Mouse (Mus musculus) hindbrain, embryonic 10.5 days (tissue): ENCODE measurements around the gene Mrm3. TPM values are rescaled to one million over a fixed set of nuclear protein-coding genes. Genes with fewer than 3 reads are reported as not detected.

ENCODE experiments used
- DNase-seq: peaks from one replicate; pipeline ENCODE4 v3.0.0-alpha.2; 2017; ENCODE audit warnings: low spot score
- H3K27ac ChIP-seq: fragments of 300-500 bp; sonication (generic); 2 replicates; pipeline ENCODE4 v1.5.1; 2016; ENCODE audit warnings: mild to moderate bottlenecking, moderate library complexity
- H3K27me3 ChIP-seq: fragments of 300-500 bp; sonication (generic); 2 replicates; pipeline ENCODE4 v1.6.1; 2016; ENCODE audit warnings: mild to moderate bottlenecking; ENCODE audit not compliant: poor library complexity, insufficient read depth, severe bottlenecking
- H3K36me3 ChIP-seq: fragments of 300-500 bp; sonication (generic); 2 replicates; pipeline ENCODE4 v1.6.1; 2016; ENCODE audit warnings: mild to moderate bottlenecking, moderate library complexity
- H3K4me1 ChIP-seq: fragments of 300-500 bp; sonication (generic); replicated peaks from 2 replicates; pipeline ENCODE4 v1.6.1; 2016; ENCODE audit warnings: mild to moderate bottlenecking
- H3K4me3 ChIP-seq: fragments of 300-500 bp; sonication (generic); 2 replicates; pipeline ENCODE4 v1.5.1; 2016; ENCODE audit warnings: mild to moderate bottlenecking, moderate library complexity
- H3K9me3 ChIP-seq: fragments of 300-500 bp; sonication (generic); 2 replicates; pipeline ENCODE4 v1.6.1; 2016; ENCODE audit warnings: mild to moderate bottlenecking, moderate library complexity
- WGBS: fragments of 180-500 bp; shearing (Covaris S2); methylation state at CpG from one replicate; pipeline ENCODE4 v1.1.7; 2016; 5-methylcytosine and 5-hydroxymethylcytosine counted together
- polyA plus RNA-seq: library from polyadenylated mRNA; unstranded; fragments of >200 nt; fragmentation: Nextera tagmentation; extraction: Ambion mirVana; gene quantifications from 2 replicates; pipeline ENCODE4 v1.2.1, GENCODE M21; 2016

Gene Mrm3
- polyA plus RNA-seq, 1 experiment from 2014 or later: 21.5 TPM

GRCm38 (mm10) chr11:76217390-76217800, 26.1 kb upstream of the Mrm3 start, which contains the start of the genes Dbil5 and Gemin4:
Gene Dbil5, plus strand, starts transcription at chr11:76217608.
Gene Gemin4, minus strand, starts transcription at chr11:76217664.
- WGBS: under 1% methylated on average over 35 of the region's 35 CpGs
- H3K27me3 ChIP-seq: no peaks in the 10 kb centered on the region
- peak within 1 kb of the TSS; percentile 77 for H3K4me3 ChIP-seq
- H3K9me3 ChIP-seq: no peaks in the 10 kb centered on the region
- H3K4me1 ChIP-seq: peaks cover 37% of the 10 kb centered on the region
- peaks cover 62% of the 10 kb centered on the region for H3K36me3 ChIP-seq
- peak; percentile 98 for DNase-seq
- peak within 1 kb of the TSS; percentile 99 for H3K27ac ChIP-seq

- WGBS: 97% methylated on average over 5 of the region's 5 CpGs
- H3K9me3 ChIP-seq: no peaks in the 10 kb centered on the region
- no peaks in the 10 kb centered on the region for H3K4me1 ChIP-seq
- no peaks in the 10 kb centered on the region for H3K27me3 ChIP-seq
- no peak overlapping the region for H3K27ac ChIP-seq
- peaks cover 71% of the 10 kb centered on the region for H3K36me3 ChIP-seq
- no peak overlapping the region for H3K4me3 ChIP-seq
- DNase-seq: no peak
Measured at GRCm38 (mm10) chr11:76224631-76225030, 18.9 kb upstream of the Mrm3 start.

GRCm38 (mm10) chr11:76225051-76225450, 18.5 kb upstream of the Mrm3 start:
- peaks cover 67% of the 10 kb centered on the region for H3K36me3 ChIP-seq
- H3K4me3 ChIP-seq: no peak overlapping the region

GRCm38 (mm10) chr11:76236136-76236535, 7.4 kb upstream of the Mrm3 start:
- Histone ChIP-seq H3K9me3 (no peaks in the 10 kb centered on the region), H3K4me3 (no peak overlapping the region), H3K36me3 (peaks cover 93% of the 10 kb centered on the region), H3K27ac (no peak overlapping the region), H3K4me1 (no peaks in the 10 kb centered on the region), H3K27me3 (no peaks in the 10 kb centered on the region)
- DNase-seq: no peak
- 88% methylated on average over 3 of the region's 3 CpGs for WGBS

More at GRCm38 (mm10) chr11:76225051-76225450, 18.5 kb upstream of the Mrm3 start:
- no peak for DNase-seq
- H3K4me1 ChIP-seq: no peaks in the 10 kb centered on the region
- no peaks in the 10 kb centered on the region for H3K27me3 ChIP-seq
- no peaks in the 10 kb centered on the region for H3K9me3 ChIP-seq
- no peak overlapping the region for H3K27ac ChIP-seq

- Histone ChIP-seq H3K27me3 (no peaks in the 10 kb centered on the region), H3K9me3 (no peaks in the 10 kb centered on the region), H3K36me3 (peaks cover 60% of the 10 kb centered on the region), H3K27ac (no peak overlapping the region), H3K4me3 (no peak overlapping the region), H3K4me1 (peaks cover 19% of the 10 kb centered on the region)
- 94% methylated on average over 2 of the region's 2 CpGs for WGBS
- DNase-seq: no peak
Measured at GRCm38 (mm10) chr11:76239750-76240149, 3.8 kb upstream of the Mrm3 start.

GRCm38 (mm10) chr11:76243811-76244546, 464 bp downstream of the Mrm3 start:
- Histone ChIP-seq H3K27me3 (no peaks in the 10 kb centered on the region), H3K9me3 (no peaks in the 10 kb centered on the region), H3K36me3 (peaks cover 41% of the 10 kb centered on the region), H3K4me1 (peaks cover 26% of the 10 kb centered on the region), H3K4me3 (peak overlapping the region; percentile 94), H3K27ac (peak overlapping the region; percentile 89)
- 4% methylated on average over 34 of the region's 34 CpGs for WGBS
- no peak for DNase-seq

GRCm38 (mm10) chr11:76246439-76246838, 2.9 kb downstream of the Mrm3 start:
- Histone ChIP-seq H3K27ac (no peak overlapping the region), H3K4me1 (peaks cover 26% of the 10 kb centered on the region), H3K4me3 (no peak overlapping the region), H3K36me3 (peaks cover 44% of the 10 kb centered on the region), H3K27me3 (no peaks in the 10 kb centered on the region), H3K9me3 (no peaks in the 10 kb centered on the region)
- DNase-seq: no peak

GRCm38 (mm10) chr11:76247239-76247638, 3.7 kb downstream of the Mrm3 start:
- no peaks in the 10 kb centered on the region for H3K27me3 ChIP-seq
- H3K4me3 ChIP-seq: no peak overlapping the region
- 51% methylated on average over 2 of the region's 2 CpGs for WGBS
- H3K4me1 ChIP-seq: peaks cover 25% of the 10 kb centered on the region
- H3K9me3 ChIP-seq: no peaks in the 10 kb centered on the region
- DNase-seq: no peak
- H3K27ac ChIP-seq: no peak overlapping the region
- H3K36me3 ChIP-seq: peaks cover 44% of the 10 kb centered on the region

GRCm38 (mm10) chr11:76252036-76252435, 8.5 kb downstream of the Mrm3 start:
- peaks cover 26% of the 10 kb centered on the region for H3K4me1 ChIP-seq
- no peak for DNase-seq
- H3K27me3 ChIP-seq: no peaks in the 10 kb centered on the region
- WGBS: 63% methylated on average over 3 of the region's 3 CpGs
- H3K27ac ChIP-seq: no peak overlapping the region
- H3K36me3 ChIP-seq: peaks cover 43% of the 10 kb centered on the region
- no peak overlapping the region for H3K4me3 ChIP-seq
- no peaks in the 10 kb centered on the region for H3K9me3 ChIP-seq

GRCm38 (mm10) chr11:76253145-76253917, 9.8 kb downstream of the Mrm3 start:
- no peak overlapping the region for H3K4me3 ChIP-seq
- peaks cover 47% of the 10 kb centered on the region for H3K36me3 ChIP-seq
- no peak overlapping the region for H3K27ac ChIP-seq
- no peaks in the 10 kb centered on the region for H3K9me3 ChIP-seq
- peak; percentile 88 for DNase-seq
- peaks cover 34% of the 10 kb centered on the region for H3K4me1 ChIP-seq
- no peaks in the 10 kb centered on the region for H3K27me3 ChIP-seq
- WGBS: 51% methylated on average over 5 of the region's 5 CpGs

- 0 out of 2 replicates have a peak overlapping the region, but pooled peaks have one; percentile 17 for H3K27ac ChIP-seq
- 82% methylated on average over 4 of the region's 4 CpGs for WGBS
Measured at GRCm38 (mm10) chr11:76253918-76254264, 10.4 kb downstream of the Mrm3 start.

GRCm38 (mm10) chr11:76255431-76256001, 12.0 kb downstream of the Mrm3 start:
- Histone ChIP-seq H3K27me3 (no peaks in the 10 kb centered on the region), H3K9me3 (no peaks in the 10 kb centered on the region), H3K27ac (no peak overlapping the region), H3K36me3 (peaks cover 35% of the 10 kb centered on the region), H3K4me3 (no peak overlapping the region), H3K4me1 (peaks cover 55% of the 10 kb centered on the region)
- WGBS: 78% methylated on average over 4 of the region's 4 CpGs
- no peak for DNase-seq

More at GRCm38 (mm10) chr11:76253918-76254264, 10.4 kb downstream of the Mrm3 start:
- no peak for DNase-seq
- no peaks in the 10 kb centered on the region for H3K9me3 ChIP-seq
- H3K36me3 ChIP-seq: peaks cover 45% of the 10 kb centered on the region
- no peak overlapping the region for H3K4me3 ChIP-seq
- peaks cover 39% of the 10 kb centered on the region for H3K4me1 ChIP-seq
- no peaks in the 10 kb centered on the region for H3K27me3 ChIP-seq

GRCm38 (mm10) chr11:76256129-76256528, 12.6 kb downstream of the Mrm3 start:
- Histone ChIP-seq H3K27me3 (no peaks in the 10 kb centered on the region), H3K9me3 (no peaks in the 10 kb centered on the region), H3K4me3 (no peak overlapping the region), H3K36me3 (peaks cover 35% of the 10 kb centered on the region), H3K4me1 (peaks cover 61% of the 10 kb centered on the region), H3K27ac (peak overlapping the region; percentile 62)
- no peak for DNase-seq
- 46% methylated on average over 5 of the region's 5 CpGs for WGBS
